Mouse (Mus musculus) embryonic facial prominence, embryonic 15.5 days (tissue): ENCODE results near the gene Taf3. TPM values are rescaled to one million over a fixed set of nuclear protein-coding genes. Genes with fewer than 3 reads are reported as not detected.
A peak's percentile ranks its signal among the peaks of the same experiment; 100 is the strongest.

Source experiments
- ATAC-seq: fragments of 200-750 bp; cut with Nextera tagmentation; 2 replicates; pipeline ENCODE4 v1.8.0; 2017; ENCODE audit warnings: low read depth, moderate TSS enrichment; ENCODE audit not compliant: insufficient number of reproducible peaks, low FRiP score, low TSS enrichment
- H3K27ac ChIP-seq: fragments of 300-500 bp; sonication (generic); replicated peaks from 2 replicates; pipeline ENCODE4 v1.5.1; 2015; ENCODE audit warnings: mild to moderate bottlenecking, inconsistent platforms
- H3K27me3 ChIP-seq: fragments of 300-500 bp; sonication (generic); 2 replicates; pipeline ENCODE4 v1.6.1; 2015; ENCODE audit warnings: inconsistent platforms
- H3K36me3 ChIP-seq: fragments of 300-500 bp; sonication (generic); 2 replicates; pipeline ENCODE4 v1.6.1; 2015; ENCODE audit warnings: mild to moderate bottlenecking, inconsistent platforms
- H3K4me1 ChIP-seq: fragments of 300-500 bp; sonication (generic); 2 replicates; pipeline ENCODE4 v1.6.1; 2015; ENCODE audit warnings: inconsistent platforms
- H3K4me2 ChIP-seq: fragments of 300-500 bp; sonication (generic); replicated peaks from 2 replicates; pipeline ENCODE4 v1.6.1; 2015; ENCODE audit warnings: mild to moderate bottlenecking, inconsistent platforms
- H3K4me3 ChIP-seq: fragments of 300-500 bp; sonication (generic); replicated peaks from 2 replicates; pipeline ENCODE4 v1.5.1; 2015; ENCODE audit warnings: mild to moderate bottlenecking, inconsistent platforms
- H3K9ac ChIP-seq: fragments of 300-500 bp; sonication (generic); 2 replicates; pipeline ENCODE4 v1.6.1; 2015; ENCODE audit warnings: inconsistent platforms
- H3K9me3 ChIP-seq: fragments of 300-500 bp; sonication (generic); replicated peaks from 2 replicates; pipeline ENCODE4 v1.6.1; 2016; ENCODE audit warnings: inconsistent platforms
- WGBS: fragments of 180-500 bp; shearing (Covaris S2); methylation state at CpG from one replicate; pipeline ENCODE4 v1.1.7; 2015; 5-methylcytosine and 5-hydroxymethylcytosine counted together
- polyA plus RNA-seq: library from polyadenylated mRNA; unstranded; fragments of >200 nt; fragmentation: Nextera tagmentation; extraction: Ambion mirVana; gene quantifications from 2 replicates; pipeline ENCODE4 v1.2.1, GENCODE M21; 2015

The Taf3 gene
- polyA plus RNA-seq, 1 experiment from 2014 or later = 13.0 TPM

- Histone ChIP-seq H3K9ac (peak overlapping the region; percentile 23; the same call in 1 of the 2 replicates), H3K27ac (no peak overlapping the region), H3K36me3 (no peaks in the 10 kb centered on the region), H3K9me3 (no peaks in the 10 kb centered on the region), H3K4me3 (peak overlapping the region; percentile 39), H3K4me1 (peaks cover 61% of the 10 kb centered on the region), H3K27me3 (peaks cover 77% of the 10 kb centered on the region), H3K4me2 (peak overlapping the region; percentile 92)
- ATAC-seq = no peak
- under 1% methylated on average over 39 of the region's 39 CpGs for WGBS
These were observed 165.9 kb downstream of the Taf3 start for GRCm38 (mm10) chr2:9882371-9882925.

- Histone ChIP-seq H3K27ac (peak overlapping the region; percentile 48), H3K4me1 (peaks cover 69% of the 10 kb centered on the region), H3K4me2 (peak overlapping the region; percentile 92), H3K9ac (no peak overlapping the region), H3K9me3 (no peaks in the 10 kb centered on the region), H3K4me3 (peak overlapping the region; percentile 39), H3K27me3 (peaks cover 77% of the 10 kb centered on the region), H3K36me3 (no peaks in the 10 kb centered on the region)
- no peak for ATAC-seq
- WGBS = 6% methylated on average over 13 of the region's 13 CpGs
These were observed 166.8 kb downstream of the Taf3 start for GRCm38 (mm10) chr2:9881611-9882023.

GRCm38 (mm10) chr2:9881051-9881591 is 167.3 kb downstream of the Taf3 start, which contains the start of gene 4930412O13Rik:
Gene 4930412O13Rik, plus strand, starts transcription at chr2:9881252.
- Histone ChIP-seq H3K4me3 (peak within 1 kb of the TSS; percentile 39), H3K27ac (peak within 1 kb of the TSS; percentile 48), H3K4me2 (peak within 1 kb of the TSS; percentile 92), H3K9me3 (no peaks in the 10 kb centered on the region), H3K36me3 (no peaks in the 10 kb centered on the region), H3K4me1 (peaks cover 69% of the 10 kb centered on the region), H3K9ac (no peak within 1 kb of the TSS; the same call in 1 of the 2 replicates), H3K27me3 (peaks cover 76% of the 10 kb centered on the region)
- no peak for ATAC-seq
- WGBS = 2% methylated on average over 28 of the region's 35 CpGs

GRCm38 (mm10) chr2:9880271-9880670 is 168.1 kb downstream of the Taf3 start:
- no peak for ATAC-seq
- Histone ChIP-seq H3K27ac (no peak overlapping the region), H3K27me3 (peaks cover 76% of the 10 kb centered on the region), H3K4me1 (peaks cover 69% of the 10 kb centered on the region), H3K9me3 (no peaks in the 10 kb centered on the region), H3K36me3 (no peaks in the 10 kb centered on the region), H3K4me2 (peak overlapping the region; percentile 92), H3K4me3 (no peak overlapping the region), H3K9ac (no peak overlapping the region)
- WGBS = 7% methylated on average over 11 of the region's 11 CpGs

- peak overlapping the region; percentile 92 for H3K4me2 ChIP-seq
- no peak overlapping the region for H3K9ac ChIP-seq
- peak overlapping the region; percentile 54 for H3K4me3 ChIP-seq
- H3K36me3 ChIP-seq = no peaks in the 10 kb centered on the region
- peak overlapping the region; percentile 85 for H3K27ac ChIP-seq
- peaks cover 71% of the 10 kb centered on the region for H3K4me1 ChIP-seq
- under 1% methylated on average over 21 of the region's 21 CpGs for WGBS
- no peaks in the 10 kb centered on the region for H3K9me3 ChIP-seq
- H3K27me3 ChIP-seq = peaks cover 76% of the 10 kb centered on the region
- peak; percentile 91 for ATAC-seq
These were observed 168.9 kb downstream of the Taf3 start for GRCm38 (mm10) chr2:9879493-9879892.

- H3K36me3 ChIP-seq = no peaks in the 10 kb centered on the region
- peaks cover 71% of the 10 kb centered on the region for H3K4me1 ChIP-seq
- under 1% methylated on average over 22 of the region's 22 CpGs for WGBS
- peak overlapping the region; percentile 92 for H3K4me2 ChIP-seq
- H3K27ac ChIP-seq = peak overlapping the region; percentile 85
- peak overlapping the region; percentile 54 for H3K4me3 ChIP-seq
- H3K27me3 ChIP-seq = peaks cover 76% of the 10 kb centered on the region
- H3K9me3 ChIP-seq = no peaks in the 10 kb centered on the region
- peak overlapping the region; percentile 39; the same call in 1 of the 2 replicates for H3K9ac ChIP-seq
- ATAC-seq = peak; percentile 11
These were observed 169.3 kb downstream of the Taf3 start for GRCm38 (mm10) chr2:9879092-9879491.

- H3K9me3 ChIP-seq = no peaks in the 10 kb centered on the region
- H3K27ac ChIP-seq = peak overlapping the region; percentile 85
- peak overlapping the region; percentile 92 for H3K4me2 ChIP-seq
- no peaks in the 10 kb centered on the region for H3K36me3 ChIP-seq
- H3K4me1 ChIP-seq = peaks cover 68% of the 10 kb centered on the region
- under 1% methylated on average over 33 of the region's 33 CpGs for WGBS
- H3K27me3 ChIP-seq = peaks cover 76% of the 10 kb centered on the region
- no peak overlapping the region for H3K9ac ChIP-seq
- H3K4me3 ChIP-seq = peak overlapping the region; percentile 54
- ATAC-seq = peak; percentile 34
These were observed 169.8 kb downstream of the Taf3 start for GRCm38 (mm10) chr2:9878564-9879081.

GRCm38 (mm10) chr2:9877966-9878563 is 170.3 kb downstream of the Taf3 start:
- Histone ChIP-seq H3K4me3 (peak overlapping the region; percentile 54), H3K9me3 (no peaks in the 10 kb centered on the region), H3K36me3 (no peaks in the 10 kb centered on the region), H3K9ac (0 out of 2 replicates have a peak overlapping the region, but pooled peaks have one; percentile 2), H3K27me3 (peaks cover 76% of the 10 kb centered on the region), H3K4me1 (peaks cover 62% of the 10 kb centered on the region), H3K27ac (peak overlapping the region; percentile 85), H3K4me2 (peak overlapping the region; percentile 92)
- WGBS = under 1% methylated on average over 19 of the region's 19 CpGs
- ATAC-seq = no peak

- Histone ChIP-seq H3K9me3 (no peaks in the 10 kb centered on the region), H3K4me2 (peak overlapping the region; percentile 92), H3K27me3 (peaks cover 71% of the 10 kb centered on the region), H3K4me3 (peak overlapping the region; percentile 54), H3K4me1 (peaks cover 61% of the 10 kb centered on the region), H3K27ac (peak overlapping the region; percentile 69), H3K36me3 (no peaks in the 10 kb centered on the region), H3K9ac (peak overlapping the region; percentile 21)
- under 1% methylated on average over 35 of the region's 35 CpGs for WGBS
- no peak for ATAC-seq
These were observed 171.1 kb downstream of the Taf3 start for GRCm38 (mm10) chr2:9877326-9877690.

- H3K27me3 ChIP-seq = peaks cover 70% of the 10 kb centered on the region
- H3K4me2 ChIP-seq = peak overlapping the region; percentile 92
- H3K4me1 ChIP-seq = peaks cover 56% of the 10 kb centered on the region
- H3K9me3 ChIP-seq = no peaks in the 10 kb centered on the region
- no peaks in the 10 kb centered on the region for H3K36me3 ChIP-seq
- peak overlapping the region; percentile 21 for H3K9ac ChIP-seq
- 9% methylated on average over 31 of the region's 31 CpGs for WGBS
- peak overlapping the region; percentile 23 for H3K27ac ChIP-seq
- ATAC-seq = no peak
- peak overlapping the region; percentile 54 for H3K4me3 ChIP-seq
These were observed 171.6 kb downstream of the Taf3 start for GRCm38 (mm10) chr2:9876621-9877325.
